Mouse (Mus musculus) CH12.LX (cell line): ENCODE data around the gene S100a8. TPM values are rescaled to one million over a fixed set of nuclear protein-coding genes. Genes with fewer than 3 reads are reported as not detected.

Experiments
- DNase-seq: peaks from one replicate; pipeline ENCODE4 v3.0.0-alpha.2; 2013; ENCODE audit errors: extremely low read depth
- H3K27ac ChIP-seq: 2 replicates; pipeline ENCODE4 v1.5.1; 2012; ENCODE audit warnings: low read depth, mild to moderate bottlenecking, control low read depth, moderate library complexity; ENCODE audit not compliant: insufficient read depth
- H3K27me3 ChIP-seq: replicated peaks from 2 replicates; pipeline ENCODE3; 2012; ENCODE audit warnings: inconsistent platforms
- H3K36me3 ChIP-seq, 2 experiments: replicated peaks in 1 of 2; 2 replicates each; pipeline versions ENCODE3 to v1.6.1; 2012; ENCODE audit warnings: inconsistent platforms in 1 of 2, low read length in 1 of 2, mild to moderate bottlenecking in 1 of 2, mixed read lengths in 1 of 2, moderate library complexity in 1 of 2; ENCODE audit not compliant: control insufficient read depth in 1 of 2, insufficient read depth in 1 of 2
- H3K4me1 ChIP-seq, 2 experiments: 2 replicates each; pipeline ENCODE4 v1.6.1; 2012; ENCODE audit warnings: inconsistent platforms in 1 of 2, moderate library complexity in 1 of 2; ENCODE audit not compliant: insufficient read depth in 2 of 2, control insufficient read depth in 1 of 2
- H3K4me2 ChIP-seq: 2 replicates; pipeline ENCODE4 v1.6.1; 2012; ENCODE audit warnings: low read depth, mild to moderate bottlenecking, control low read depth; ENCODE audit not compliant: poor library complexity, insufficient read depth, severe bottlenecking
- H3K4me3 ChIP-seq, 3 experiments: fragments of 150-350 bp in 1 of 3; sonication (generic) in 1 of 3; replicated peaks in 1 of 3; 2 replicates each; pipeline versions ENCODE3 to v1.5.1; 2011 to 2012; ENCODE audit warnings: low read depth in 2 of 3, low read length in 2 of 3, mild to moderate bottlenecking in 2 of 3, moderate library complexity in 2 of 3, control low read depth in 1 of 3, improper control_type of control experiment in 1 of 3, inconsistent platforms in 1 of 3, mixed read lengths in 1 of 3; ENCODE audit not compliant: poor library complexity in 1 of 3
- H3K79me2 ChIP-seq: replicated peaks from 2 replicates; pipeline ENCODE4 v1.6.1; 2012; ENCODE audit warnings: mild to moderate bottlenecking, moderate library complexity; ENCODE audit not compliant: control insufficient read depth, poor library complexity, insufficient read depth, severe bottlenecking; ENCODE audit errors: extremely low read depth
- H3K9ac ChIP-seq: 2 replicates; pipeline ENCODE4 v1.6.1; 2012; ENCODE audit warnings: low read depth, mild to moderate bottlenecking, control low read depth, moderate library complexity; ENCODE audit not compliant: insufficient read depth
- H3K9me3 ChIP-seq: replicated peaks from 2 replicates; pipeline ENCODE3; 2012; ENCODE audit warnings: low read length, inconsistent platforms, mixed read lengths
- BHLHE40 ChIP-seq: IDR thresholded peaks from 2 replicates; pipeline ENCODE4 v1.6.1; 2011; ENCODE audit warnings: mild to moderate bottlenecking, low read depth, low read length, improper control_type of control experiment
- CHD1 ChIP-seq: IDR thresholded peaks from 2 replicates; pipeline ENCODE4 v1.6.1; 2012; ENCODE audit warnings: low read depth, low read length, improper control_type of control experiment, inconsistent platforms
- CHD2 ChIP-seq: IDR thresholded peaks from 2 replicates; pipeline ENCODE4 v1.6.1; 2011; ENCODE audit warnings: low read length, improper control_type of control experiment
- CTCF ChIP-seq, 2 experiments: IDR thresholded peaks in 1 of 2; conservative IDR thresholded peaks in 1 of 2; 2 replicates each; pipeline ENCODE4 v1.5.1; 2011 to 2012; ENCODE audit warnings: low read depth in 2 of 2, low read length in 2 of 2, improper control_type of control experiment in 1 of 2, inconsistent platforms in 1 of 2, mild to moderate bottlenecking in 1 of 2, moderate library complexity in 1 of 2
- E2F4 ChIP-seq: IDR thresholded peaks from 2 replicates; pipeline ENCODE4 v1.6.1; 2011; ENCODE audit warnings: low read depth, low read length, improper control_type of control experiment; ENCODE audit not compliant: insufficient replicate concordance
- ELF1 ChIP-seq: IDR thresholded peaks from 2 replicates; pipeline ENCODE4 v1.6.1; 2014; ENCODE audit warnings: low read depth, mild to moderate bottlenecking, inconsistent platforms, low read length, improper control_type of control experiment
- EP300 ChIP-seq: IDR thresholded peaks from 2 replicates; pipeline ENCODE4 v1.6.1; 2011; ENCODE audit warnings: low read length, improper control_type of control experiment
- ETS1 ChIP-seq: conservative IDR thresholded peaks from 2 replicates; pipeline ENCODE4 v1.6.1; 2012; ENCODE audit warnings: low read depth, mild to moderate bottlenecking, inconsistent platforms, low read length, improper control_type of control experiment, moderate library complexity
- GABPA ChIP-seq: IDR thresholded peaks from 2 replicates; pipeline ENCODE4 v1.6.1; 2012; ENCODE audit warnings: low read depth, low read length, improper control_type of control experiment, inconsistent platforms; ENCODE audit not compliant: insufficient replicate concordance
- JUND ChIP-seq: conservative IDR thresholded peaks from 2 replicates; pipeline ENCODE4 v1.6.1; 2011; ENCODE audit warnings: low read depth, low read length, improper control_type of control experiment
- KAT2A ChIP-seq: IDR thresholded peaks from 2 replicates; pipeline ENCODE4 v1.6.1; 2012; ENCODE audit warnings: low read length, improper control_type of control experiment, inconsistent platforms; ENCODE audit not compliant: insufficient replicate concordance
- MXI1 ChIP-seq: IDR thresholded peaks from 2 replicates; pipeline ENCODE4 v1.6.1; 2011; ENCODE audit warnings: mild to moderate bottlenecking, low read depth, low read length, improper control_type of control experiment
- NELFE ChIP-seq: IDR thresholded peaks from 2 replicates; pipeline ENCODE4 v1.6.1; 2011; ENCODE audit warnings: low read depth, low read length, improper control_type of control experiment
- NRF1 ChIP-seq: IDR thresholded peaks from 2 replicates; pipeline ENCODE4 v1.6.1; 2014; ENCODE audit warnings: low read depth, mild to moderate bottlenecking, inconsistent platforms, low read length, improper control_type of control experiment, moderate library complexity
- PAX5 ChIP-seq: IDR thresholded peaks from 2 replicates; pipeline ENCODE4 v1.6.1; 2012; ENCODE audit warnings: low read length, inconsistent platforms, mixed read lengths
- POLR2A ChIP-seq: IDR thresholded peaks from 2 replicates; pipeline ENCODE4 v1.6.1; 2011; ENCODE audit warnings: low read depth, mild to moderate bottlenecking, improper control_type of control experiment, low read length
- RAD21 ChIP-seq: IDR thresholded peaks from 2 replicates; pipeline ENCODE4 v1.6.1; 2011; ENCODE audit warnings: low read depth, mild to moderate bottlenecking, low read length, improper control_type of control experiment, moderate library complexity
- SIN3A ChIP-seq: IDR thresholded peaks from 2 replicates; pipeline ENCODE4 v1.6.1; 2012; ENCODE audit warnings: low read length, improper control_type of control experiment, inconsistent platforms
- SMC3 ChIP-seq: IDR thresholded peaks from 2 replicates; pipeline ENCODE4 v1.6.1; 2011; ENCODE audit warnings: low read depth, low read length, improper control_type of control experiment
- TBP ChIP-seq: conservative IDR thresholded peaks from 2 replicates; pipeline ENCODE4 v1.6.1; 2011; ENCODE audit warnings: low read depth, low read length, improper control_type of control experiment
- TCF12 ChIP-seq: IDR thresholded peaks from 2 replicates; pipeline ENCODE4 v1.6.1; 2014; ENCODE audit warnings: low read depth, mild to moderate bottlenecking, inconsistent platforms, low read length, improper control_type of control experiment
- UBTF ChIP-seq: IDR thresholded peaks from 2 replicates; pipeline ENCODE4 v1.6.1; 2012; ENCODE audit warnings: low read depth, mild to moderate bottlenecking, inconsistent platforms, low read length, improper control_type of control experiment, moderate library complexity
- USF1 ChIP-seq: IDR thresholded peaks from 2 replicates; pipeline ENCODE4 v1.6.1; 2014; ENCODE audit warnings: low read depth, mild to moderate bottlenecking, inconsistent platforms, low read length, improper control_type of control experiment
- USF2 ChIP-seq: conservative IDR thresholded peaks from 2 replicates; pipeline ENCODE4 v1.6.1; 2011; ENCODE audit warnings: low read depth, low read length, improper control_type of control experiment
- ZKSCAN1 ChIP-seq: IDR thresholded peaks from 2 replicates; pipeline ENCODE4 v1.6.1; 2012; ENCODE audit warnings: low read depth, inconsistent platforms, low read length, improper control_type of control experiment, borderline replicate concordance
- ZNF384 ChIP-seq: IDR thresholded peaks from 2 replicates; pipeline ENCODE4 v1.6.1; 2012; ENCODE audit warnings: low read depth, low read length, improper control_type of control experiment, inconsistent platforms
- dilution Hi-C: fragments of 300-500 bp; cut with MboI; formaldehyde crosslinking; loops from 2 replicates; pipeline ENCODE4 v1.14.3; 2020; ENCODE audit warnings: low sequenced_read_pairs; ENCODE audit not compliant: extremely low pct_unique_long_range_greater_than_20kb, extremely low pct_ligation_motif_present
- in situ Hi-C: fragments of 300-500 bp; cut with MboI; formaldehyde crosslinking; loops from 3 replicates; pipeline ENCODE4 v1.14.3; 2019; ENCODE audit warnings: low sequenced_read_pairs, low pct_ligation_motif_present, low pct_unique_long_range_greater_than_20kb, mixed read lengths
- polyA plus RNA-seq: library from polyadenylated mRNA; unstranded; fragments of >175 nt; gene quantifications from 2 replicates; pipeline ENCODE4 v1.2.1, GENCODE M21; 2012; ENCODE audit warnings: low read depth; ENCODE audit not compliant: insufficient read length
- total RNA-seq, 2 experiments: library from RNA; depleted of rRNA; stranded (reverse); fragments of 300-350 nt in 1 of 2; fragments of >200 nt in 1 of 2; gene quantifications; 2 replicates each; pipeline ENCODE4 v1.2.3; 2012 to 2014

Gene S100a8
- total and polyA plus RNA-seq, 3 experiments, result not detected

DNA sequence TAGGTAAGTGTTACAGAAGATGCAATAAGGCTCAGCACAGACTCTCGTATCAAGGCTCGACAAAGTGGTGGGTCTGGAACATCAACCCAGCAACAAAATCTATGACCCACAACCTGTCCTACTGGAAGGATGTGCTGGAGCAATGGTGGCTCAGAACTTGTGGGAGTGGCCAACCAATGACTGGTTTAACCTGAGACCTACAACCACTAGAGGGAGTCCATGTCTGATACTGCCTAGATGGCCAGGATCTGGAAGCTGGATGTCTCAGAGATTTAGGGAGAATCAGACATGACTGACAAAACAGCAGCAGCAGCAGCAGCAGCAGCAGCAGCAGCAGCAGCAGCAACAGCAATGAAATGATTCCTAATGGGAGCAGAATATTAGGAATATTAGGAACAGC is 4.6 kb upstream of the S100a8 start:
- Histone ChIP-seq H3K36me3 (no peaks in the 10 kb centered on the region), H3K9ac (no peak overlapping the region), H3K4me2 (no peak overlapping the region), H3K27me3 (peaks cover 44% of the 10 kb centered on the region), H3K4me3 (no peak overlapping the region), H3K79me2 (no peaks in the 10 kb centered on the region), H3K9me3 (no peaks in the 10 kb centered on the region), H3K27ac (no peak overlapping the region), H3K4me1 (no peaks in the 10 kb centered on the region)
- in situ Hi-C loops (no loop called here), dilution Hi-C loops (no loop called here)
- peak; percentile 37 for DNase-seq
- TF ChIP-seq CTCF (conservative IDR thresholded peaks at IDR 0.05 in 1 of 2, IDR thresholded peaks at IDR 0.05 in 1 of 2; ENCODE audit: low read depth in 2 of 2, low read length in 2 of 2) (peak; percentile 22 to 68; a peak in 2 of 4 replicates), KAT2A (no peak), CHD2 (no peak), NRF1 (no peak), NELFE (no peak), USF1 (no peak), JUND (no peak), TBP (no peak), USF2 (no peak), GABPA (no peak), EP300 (no peak), ELF1 (no peak), RAD21 (peak; percentile 38), SMC3 (peak; percentile 50), CHD1 (no peak)

DNA sequence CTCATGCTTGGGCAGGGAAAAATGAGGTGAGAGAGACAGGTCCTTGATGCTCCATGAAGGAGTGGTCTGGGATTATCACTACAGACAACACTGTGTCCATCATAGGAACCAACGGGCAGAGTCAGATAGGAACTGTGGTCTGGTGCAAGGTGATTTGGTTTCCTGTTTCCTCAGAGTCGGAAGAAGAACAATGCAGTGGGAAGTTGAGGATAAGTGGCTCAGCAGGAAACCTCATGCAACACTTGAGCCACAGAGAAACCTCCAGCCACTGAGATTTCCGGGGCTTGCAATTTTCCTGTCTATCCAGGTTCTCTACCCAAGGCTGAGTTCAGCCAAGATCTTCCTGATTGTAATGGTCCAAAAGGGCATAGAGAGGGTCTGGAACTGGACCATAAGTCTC is 9.9 kb downstream of the S100a8 start:
- in situ Hi-C loops, result no loop called here
- H3K9me3 ChIP-seq, result no peaks in the 10 kb centered on the region
- dilution Hi-C loops, result no loop called here
- H3K4me3 ChIP-seq, result no peak overlapping the region
- no peak for DNase-seq
- no peaks in the 10 kb centered on the region for H3K79me2 ChIP-seq
- H3K4me2 ChIP-seq, result no peak overlapping the region
- no peak for TF ChIP-seq ZKSCAN1
- H3K9ac ChIP-seq, result no peak overlapping the region
- H3K36me3 ChIP-seq, result no peaks in the 10 kb centered on the region
- H3K4me1 ChIP-seq, result no peaks in the 10 kb centered on the region
- no peak overlapping the region for H3K27ac ChIP-seq
- H3K27me3 ChIP-seq, result peaks cover 82% of the 10 kb centered on the region

DNA sequence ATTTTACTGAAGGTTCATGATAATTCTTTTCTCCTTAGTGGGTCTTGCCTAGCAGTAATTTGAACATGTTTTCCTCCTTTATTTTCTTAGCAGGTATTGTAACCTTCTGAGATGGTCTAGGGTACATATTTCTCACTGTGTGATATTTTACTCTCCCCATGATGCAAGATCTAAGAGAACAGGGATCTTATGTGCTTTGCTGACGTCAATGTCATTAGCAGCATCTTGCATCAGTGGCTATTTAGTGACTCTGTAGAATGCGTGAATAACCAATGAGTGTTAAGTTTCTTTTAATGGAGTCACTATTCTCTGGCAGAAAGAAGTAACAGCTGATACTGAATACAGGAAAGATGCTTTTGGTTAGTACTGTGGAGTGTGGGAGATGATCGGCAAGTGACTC is 15.2 kb downstream of the S100a8 start:
- no peak for TF ChIP-seq E2F4
- TF ChIP-seq UBTF, result no peak
- no peak for TF ChIP-seq ETS1
- no peak for TF ChIP-seq SIN3A
- no peak for TF ChIP-seq JUND
- no peak for TF ChIP-seq NRF1
- TF ChIP-seq ZNF384, result no peak
- no peak for TF ChIP-seq POLR2A
- TF ChIP-seq BHLHE40, result no peak
- no peak for TF ChIP-seq CTCF (conservative IDR thresholded peaks at IDR 0.05 in 1 of 2, IDR thresholded peaks at IDR 0.05 in 1 of 2; ENCODE audit: low read depth in 2 of 2, low read length in 2 of 2)
- TF ChIP-seq KAT2A, result no peak
- no peak for TF ChIP-seq SMC3
- no peak for TF ChIP-seq USF2
- TF ChIP-seq MXI1, result no peak
- no peak for TF ChIP-seq TCF12
- TF ChIP-seq PAX5, result no peak
- no peak overlapping the region for H3K27ac ChIP-seq
- in situ Hi-C loops (no loop called here), dilution Hi-C loops (no loop called here)
- H3K4me2 ChIP-seq, result no peak overlapping the region
- H3K36me3 ChIP-seq, result no peaks in the 10 kb centered on the region
- no peak overlapping the region for H3K9ac ChIP-seq
- no peaks in the 10 kb centered on the region for H3K9me3 ChIP-seq
- H3K4me3 ChIP-seq, result no peak overlapping the region
- peaks cover 80% of the 10 kb centered on the region for H3K27me3 ChIP-seq
- DNase-seq, result no peak
- H3K4me1 ChIP-seq, result no peaks in the 10 kb centered on the region
- no peaks in the 10 kb centered on the region for H3K79me2 ChIP-seq
